Mouse (Mus musculus): ENCODE data around the gene Rnf212. TPM values are rescaled to one million over a fixed set of nuclear protein-coding genes. Genes with fewer than 3 reads are reported as not detected.
"Not testable (repeated sequence)": the region's sequence is repeated elsewhere in the genome, so short reads cannot be mapped to it uniquely, and the experiment has no call there.

Gene Rnf212
- 4.1 and 4.7 TPM in 2 replicates for polyA plus RNA-seq (2015; fragmentation: Nextera tagmentation; extraction: Ambion mirVana)

- no peak for ATAC-seq (ENCODE audit: low read depth)
- H3K4me2 ChIP-seq, result no peak within 1 kb of the TSS
- H3K9ac ChIP-seq, result no peak within 1 kb of the TSS
These were observed at the start of gene Rnf212 for GRCm38 (mm10) chr5:108774630-108775306. TSS of gene Rnf212 (minus strand) at chr5:108774982.

DNA sequence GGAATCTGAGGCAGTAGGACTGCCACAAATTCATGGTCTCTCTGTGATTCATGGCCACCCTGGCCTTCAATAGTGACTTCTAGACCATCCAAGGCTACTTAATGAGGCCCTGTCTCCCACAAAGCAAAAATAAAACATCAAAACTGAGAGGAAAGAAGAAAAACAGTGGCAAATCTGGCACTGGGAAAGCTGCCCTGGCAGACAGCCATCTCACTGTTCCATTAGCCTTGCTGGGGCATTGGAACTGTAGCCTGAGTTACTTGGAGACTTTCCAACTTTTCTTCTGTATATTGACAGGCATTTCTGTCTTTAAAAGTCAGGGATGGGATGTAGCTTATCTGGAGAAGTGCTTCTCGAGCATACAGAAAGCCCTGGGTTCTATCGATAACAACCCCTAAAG lies 48.5 kb upstream of the Rnf212 start:
- no peak overlapping the region for H3K4me2 ChIP-seq
- H3K36me3 ChIP-seq, result no peaks in the 10 kb centered on the region
- no peaks in the 10 kb centered on the region for H3K4me1 ChIP-seq (replicated peaks)
- H3K27ac ChIP-seq, result no peak overlapping the region
- no peak overlapping the region for H3K4me3 ChIP-seq (replicated peaks)
- no peak for DNase-seq
- no peaks in the 10 kb centered on the region for H3K9me3 ChIP-seq (replicated peaks)
- no peaks in the 10 kb centered on the region for H3K27me3 ChIP-seq
- H3K9ac ChIP-seq, result no peak overlapping the region
- WGBS (ENCODE audit: insufficient replicate concordance), result 66% methylated on average over 2 of the region's 2 CpGs
- ATAC-seq (ENCODE audit: low read depth), result no peak

More at GRCm38 (mm10) chr5:108774630-108775306, at the start of gene Rnf212:
- Histone ChIP-seq H3K27ac (no peak within 1 kb of the TSS), H3K27me3 (no peaks in the 10 kb centered on the region), H3K4me3 (replicated peaks) (no peak within 1 kb of the TSS), H3K9me3 (replicated peaks) (no peaks in the 10 kb centered on the region), H3K36me3 (no peaks in the 10 kb centered on the region), H3K4me1 (replicated peaks) (no peaks in the 10 kb centered on the region)
- DNase-seq, result no peak
- WGBS (ENCODE audit: insufficient replicate concordance), result 62% methylated on average over 40 of the region's 40 CpGs

DNA sequence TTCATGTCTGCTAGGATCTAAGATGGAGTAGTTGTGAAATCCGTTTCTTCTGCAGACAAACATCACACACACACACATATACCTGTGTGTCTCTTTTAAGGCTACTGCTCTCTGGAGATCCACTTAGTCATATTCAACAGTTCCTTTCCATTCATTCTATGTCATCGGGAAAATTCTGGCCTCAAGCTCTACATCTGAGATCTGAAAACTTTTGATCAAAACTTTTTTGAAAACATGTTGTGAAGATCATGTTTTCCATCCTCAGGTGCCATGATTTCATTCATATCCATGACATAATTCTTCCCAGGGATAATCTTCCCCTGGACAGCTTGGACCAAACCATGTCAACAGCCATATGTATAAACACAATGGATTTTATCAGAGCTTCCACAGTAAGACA lies 34.0 kb upstream of the Rnf212 start, which contains the start of gene Vmn2r8:
Gene Vmn2r8, minus strand, starts transcription at position 101 of the 400 bp plus-strand sequence.
- H3K27ac ChIP-seq; H3K4me2 ChIP-seq; H3K4me3 ChIP-seq (replicated peaks); H3K4me1 ChIP-seq (replicated peaks); H3K27me3 ChIP-seq; H3K9ac ChIP-seq; DNase-seq; H3K9me3 ChIP-seq (replicated peaks); H3K36me3 ChIP-seq; ATAC-seq (ENCODE audit: low read depth): not testable (repeated sequence)
- WGBS (ENCODE audit: insufficient replicate concordance), result 46% methylated on average over 2 of the region's 2 CpGs

GRCm38 (mm10) chr5:108803646-108804045 lies 28.9 kb upstream of the Rnf212 start:
- H3K4me3 ChIP-seq (replicated peaks), result no peak overlapping the region
- ATAC-seq (ENCODE audit: low read depth) (no peak), DNase-seq (no peak)
- no peaks in the 10 kb centered on the region for H3K27me3 ChIP-seq
- 19% methylated on average over 1 of the region's 1 CpGs for WGBS (ENCODE audit: insufficient replicate concordance)
- H3K9me3 ChIP-seq (replicated peaks), result no peaks in the 10 kb centered on the region
- H3K36me3 ChIP-seq, result no peaks in the 10 kb centered on the region
- H3K9ac ChIP-seq, result no peak overlapping the region
- no peaks in the 10 kb centered on the region for H3K4me1 ChIP-seq (replicated peaks)
- no peak overlapping the region for H3K4me2 ChIP-seq
- no peak overlapping the region for H3K27ac ChIP-seq

DNA sequence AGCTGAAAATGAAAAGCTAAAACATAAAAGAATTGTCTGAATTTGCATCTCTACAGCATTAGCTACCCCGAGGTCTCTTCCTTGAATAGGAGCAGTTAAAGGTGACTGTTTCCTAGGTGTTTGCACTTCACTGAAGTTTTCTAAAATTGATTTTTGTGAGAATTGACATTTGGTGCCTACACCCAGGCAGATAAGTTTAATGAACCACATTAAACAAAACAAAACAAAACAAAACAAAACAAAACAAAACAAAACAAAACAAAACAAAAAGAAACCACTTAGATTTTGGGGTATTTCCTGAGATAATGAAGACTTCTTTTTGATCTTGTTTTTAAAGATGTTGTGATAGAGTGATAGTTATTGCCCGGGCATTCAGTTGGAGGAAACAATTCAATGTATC lies 20.5 kb upstream of the Rnf212 start, which contains the start of gene Tmed11:
Gene Tmed11, minus strand, starts transcription at position 101 of the 400 bp plus-strand sequence.
- H3K4me1 ChIP-seq (replicated peaks); H3K36me3 ChIP-seq; H3K9ac ChIP-seq; ATAC-seq (ENCODE audit: low read depth); H3K4me3 ChIP-seq (replicated peaks); DNase-seq; H3K4me2 ChIP-seq; H3K9me3 ChIP-seq (replicated peaks); H3K27ac ChIP-seq; H3K27me3 ChIP-seq: not testable (repeated sequence)
- WGBS (ENCODE audit: insufficient replicate concordance), result 48% methylated on average over 2 of the region's 2 CpGs

DNA sequence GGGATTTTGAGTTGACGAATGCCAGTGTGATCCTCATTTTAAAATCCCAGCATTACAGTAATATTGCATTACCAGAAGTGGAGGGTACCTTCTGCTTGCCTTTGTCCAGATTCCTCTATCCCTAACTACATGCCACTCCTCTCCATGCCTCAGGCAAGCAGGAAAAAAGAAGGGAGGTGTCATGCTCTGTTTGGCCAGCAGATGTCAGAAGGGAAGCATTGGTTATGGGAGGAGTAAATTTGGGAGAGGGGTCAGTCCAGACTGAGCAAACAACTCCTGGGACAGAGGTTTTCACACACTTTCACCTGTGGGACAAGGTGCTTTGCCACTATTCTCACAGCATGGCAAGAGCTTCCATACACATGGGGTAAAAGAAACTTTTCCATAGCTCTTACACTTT lies 15.6 kb upstream of the Rnf212 start:
- 33% methylated on average over 1 of the region's 1 CpGs for WGBS (ENCODE audit: insufficient replicate concordance)

DNA sequence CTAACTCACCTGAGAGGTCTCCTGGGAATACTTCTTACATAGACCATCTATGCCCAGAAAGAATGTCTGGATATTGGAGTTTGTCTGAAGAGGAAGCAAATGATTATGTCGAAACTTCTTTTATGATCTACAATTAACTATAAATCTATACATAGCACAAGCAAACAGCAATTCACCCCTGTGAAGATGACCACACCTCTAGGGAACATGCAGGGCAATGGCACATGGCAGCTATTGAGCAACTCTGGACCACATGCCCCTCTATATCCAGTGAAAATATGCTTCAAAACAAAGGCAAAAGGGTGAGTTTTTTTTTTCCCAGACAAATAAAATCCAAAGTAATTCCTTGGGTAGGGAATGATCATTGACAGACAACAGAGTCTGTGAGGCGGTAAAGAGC lies 14.8 kb downstream of the Rnf212 start:
- no peak overlapping the region for H3K9ac ChIP-seq
- H3K4me1 ChIP-seq (replicated peaks), result no peaks in the 10 kb centered on the region
- no peak overlapping the region for H3K4me2 ChIP-seq
- H3K27ac ChIP-seq, result no peak overlapping the region
- DNase-seq (no peak), ATAC-seq (ENCODE audit: low read depth) (no peak)
- H3K27me3 ChIP-seq, result peaks cover 5% of the 10 kb centered on the region; the same call in 1 of the 2 replicates
- H3K4me3 ChIP-seq (replicated peaks), result no peak overlapping the region
- H3K9me3 ChIP-seq (replicated peaks), result no peaks in the 10 kb centered on the region
- H3K36me3 ChIP-seq, result no peaks in the 10 kb centered on the region
- 54% methylated on average over 2 of the region's 2 CpGs for WGBS (ENCODE audit: insufficient replicate concordance)

More for the DNA sequence above, 15.6 kb upstream of the Rnf212 start:
- not testable (repeated sequence) for H3K4me1 ChIP-seq (replicated peaks); H3K4me3 ChIP-seq (replicated peaks); DNase-seq; ATAC-seq (ENCODE audit: low read depth); H3K27ac ChIP-seq; H3K36me3 ChIP-seq; H3K27me3 ChIP-seq; H3K4me2 ChIP-seq; H3K9ac ChIP-seq; H3K9me3 ChIP-seq (replicated peaks)

DNA sequence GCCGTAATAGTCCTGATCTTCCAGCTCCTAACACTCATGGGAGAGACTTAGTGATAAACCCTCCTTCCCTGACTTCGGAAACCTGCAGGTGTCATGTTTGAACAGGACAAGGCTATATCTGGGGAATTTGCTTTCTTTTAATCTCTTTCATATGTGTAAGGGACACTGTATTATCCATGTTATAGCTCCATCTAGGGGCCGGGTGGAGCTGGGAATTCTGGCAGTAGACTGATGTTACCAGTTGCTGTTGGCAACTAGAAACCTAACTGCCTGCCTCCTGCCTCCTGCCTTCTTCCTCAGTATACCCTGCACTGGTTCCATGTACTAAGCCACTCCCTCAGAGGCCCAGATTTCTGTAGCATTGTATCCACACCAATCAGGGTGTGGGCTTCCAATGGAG lies 16.4 kb downstream of the Rnf212 start:
- DNase-seq (peak; percentile 13), ATAC-seq (ENCODE audit: low read depth) (0 out of 2 replicates have a peak, but pooled peaks have one; percentile 12)
- Histone ChIP-seq H3K36me3 (no peaks in the 10 kb centered on the region), H3K9me3 (replicated peaks) (no peaks in the 10 kb centered on the region), H3K27me3 (peaks cover 5% of the 10 kb centered on the region; the same call in 1 of the 2 replicates), H3K4me1 (replicated peaks) (no peaks in the 10 kb centered on the region), H3K27ac (no peak overlapping the region), H3K9ac (no peak overlapping the region), H3K4me3 (replicated peaks) (no peak overlapping the region), H3K4me2 (no peak overlapping the region)
- WGBS (ENCODE audit: insufficient replicate concordance), result 46% methylated on average over 3 of the region's 3 CpGs

GRCm38 (mm10) chr5:108751258-108751657 lies 23.5 kb downstream of the Rnf212 start:
- not testable (repeated sequence) for H3K27me3 ChIP-seq; H3K9me3 ChIP-seq (replicated peaks); H3K9ac ChIP-seq; H3K36me3 ChIP-seq; H3K4me3 ChIP-seq (replicated peaks)
- H3K4me1 ChIP-seq (replicated peaks), result peaks cover 28% of the 10 kb centered on the region
- DNase-seq, result peak; percentile 36
- peak overlapping the region; percentile 52 for H3K4me2 ChIP-seq
- H3K27ac ChIP-seq, result peak overlapping the region; percentile 86
- WGBS (ENCODE audit: insufficient replicate concordance), result 63% methylated on average over 4 of the region's 4 CpGs
- peak; percentile 32; the same call in 1 of the 2 replicates for ATAC-seq (ENCODE audit: low read depth)

- Histone ChIP-seq H3K4me3 (replicated peaks) (peak overlapping the region; percentile 35), H3K27ac (peak overlapping the region; percentile 86), H3K9ac (peak overlapping the region; percentile 41), H3K4me2 (peak overlapping the region; percentile 52), H3K4me1 (replicated peaks) (peaks cover 28% of the 10 kb centered on the region), H3K9me3 (replicated peaks) (no peaks in the 10 kb centered on the region), H3K27me3 (no peaks in the 10 kb centered on the region), H3K36me3 (no peaks in the 10 kb centered on the region)
- ATAC-seq (ENCODE audit: low read depth), result peak; percentile 93
- peak; percentile 33 for DNase-seq
- WGBS (ENCODE audit: insufficient replicate concordance), result 52% methylated on average over 5 of the region's 5 CpGs
These were observed 24.2 kb downstream of the Rnf212 start for GRCm38 (mm10) chr5:108750328-108751210.

DNA sequence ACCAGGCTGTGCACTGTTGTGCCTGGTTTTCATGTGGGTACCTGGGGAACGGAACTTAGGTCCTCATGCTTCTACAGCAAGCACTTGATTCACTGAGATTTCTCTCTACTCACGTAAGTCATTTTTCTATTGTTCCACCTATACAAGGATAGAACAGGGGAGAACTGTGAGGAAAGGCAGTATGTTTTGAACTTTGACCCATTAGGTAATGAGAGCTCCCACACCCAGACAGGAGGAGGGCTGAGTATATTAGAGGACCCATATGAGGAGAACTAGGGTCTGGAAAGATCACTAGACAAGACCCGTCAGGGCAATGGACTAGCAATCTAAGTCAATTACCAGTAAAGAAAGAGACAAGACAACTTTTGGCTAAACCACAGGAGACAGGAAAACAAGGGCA lies 30.2 kb downstream of the Rnf212 start:
- Histone ChIP-seq H3K9me3 (replicated peaks) (no peaks in the 10 kb centered on the region), H3K4me1 (replicated peaks) (peaks cover 3% of the 10 kb centered on the region), H3K27me3 (no peaks in the 10 kb centered on the region), H3K27ac (no peak overlapping the region), H3K4me3 (replicated peaks) (no peak overlapping the region), H3K4me2 (no peak overlapping the region), H3K36me3 (no peaks in the 10 kb centered on the region), H3K9ac (no peak overlapping the region)
- ATAC-seq (ENCODE audit: low read depth) (no peak), DNase-seq (no peak)
- WGBS (ENCODE audit: insufficient replicate concordance), result 67% methylated on average over 3 of the region's 3 CpGs

Data from liver, embryonic 13.5 days (tissue).